Mouse (Mus musculus): ENCODE data around the gene Selenof. TPM values are rescaled to one million over a fixed set of nuclear protein-coding genes. Genes with fewer than 3 reads are reported as not detected.
A peak's percentile ranks its signal among the peaks of the same experiment; 100 is the strongest.

The Selenof gene
- polyA plus RNA-seq, 1 experiment from 2014 or later = 642 TPM

DNA sequence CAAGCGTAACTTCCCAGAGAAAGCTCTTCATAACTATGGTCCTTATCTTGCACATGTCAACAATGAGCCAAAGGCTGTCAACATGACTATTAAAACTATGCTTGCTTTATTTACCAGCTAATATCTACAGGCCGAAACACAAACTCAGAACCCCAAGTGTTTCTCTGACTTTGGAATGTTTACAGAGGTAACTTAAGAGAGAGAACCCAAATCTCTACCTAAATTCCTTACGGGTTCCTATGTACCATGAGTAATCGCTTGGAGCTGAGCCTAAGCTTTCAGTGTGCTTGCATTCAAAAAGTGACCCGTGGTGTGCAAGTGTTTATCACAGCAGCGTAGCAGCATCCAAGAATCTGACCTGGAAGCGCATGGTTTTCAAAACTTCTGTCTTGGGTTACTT lies 4.9 kb upstream of the Selenof start:
- no peaks in the 10 kb centered on the region for H3K36me3 ChIP-seq
- no peak overlapping the region for H3K27ac ChIP-seq (replicated peaks)
- H3K9ac ChIP-seq = no peak overlapping the region
- H3K4me1 ChIP-seq = peaks cover 7% of the 10 kb centered on the region; the same call in 1 of the 2 replicates
- no peak overlapping the region for H3K4me3 ChIP-seq (replicated peaks)
- no peak overlapping the region for H3K4me2 ChIP-seq (replicated peaks)
- ATAC-seq (ENCODE audit: insufficient number of reproducible peaks, low FRiP score, low TSS enrichment, low read depth) = no peak
- no peaks in the 10 kb centered on the region for H3K9me3 ChIP-seq (replicated peaks)
- H3K27me3 ChIP-seq = no peaks in the 10 kb centered on the region
- WGBS = 84% methylated on average over 7 of the region's 7 CpGs

DNA sequence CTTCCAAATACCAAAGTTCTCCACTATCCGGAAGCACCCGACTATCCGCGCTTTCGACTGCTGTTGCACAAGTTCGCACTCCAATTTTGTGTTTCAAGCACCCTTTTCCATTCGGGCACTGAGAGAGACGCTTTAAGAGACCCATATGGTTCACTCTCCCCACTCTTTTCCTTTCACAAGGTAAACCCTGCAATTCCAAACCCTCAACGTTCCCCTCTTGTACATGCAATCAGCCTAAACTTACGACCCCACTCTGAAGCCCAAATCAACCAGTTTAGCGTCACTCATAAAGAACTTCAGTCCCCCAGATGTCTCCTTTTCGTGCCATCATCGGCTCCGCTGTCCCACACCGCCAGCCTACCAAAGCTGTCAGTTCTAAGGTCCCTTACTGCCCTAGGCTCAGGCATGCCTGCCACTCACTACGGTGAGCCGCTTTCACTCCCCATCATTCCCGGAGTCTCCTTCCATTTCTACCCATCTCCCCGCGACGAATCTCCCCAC lies 1.2 kb upstream of the Selenof start:
- Histone ChIP-seq H3K36me3 (peaks cover 10% of the 10 kb centered on the region), H3K4me3 (replicated peaks) (peak overlapping the region; percentile 79), H3K4me1 (peaks cover 14% of the 10 kb centered on the region), H3K9ac (peak overlapping the region; percentile 69), H3K27ac (replicated peaks) (no peak overlapping the region), H3K27me3 (no peaks in the 10 kb centered on the region), H3K9me3 (replicated peaks) (no peaks in the 10 kb centered on the region), H3K4me2 (replicated peaks) (peak overlapping the region; percentile 87)
- no peak for ATAC-seq (ENCODE audit: insufficient number of reproducible peaks, low FRiP score, low TSS enrichment, low read depth)
- WGBS = under 1% methylated on average over 21 of the region's 21 CpGs

DNA sequence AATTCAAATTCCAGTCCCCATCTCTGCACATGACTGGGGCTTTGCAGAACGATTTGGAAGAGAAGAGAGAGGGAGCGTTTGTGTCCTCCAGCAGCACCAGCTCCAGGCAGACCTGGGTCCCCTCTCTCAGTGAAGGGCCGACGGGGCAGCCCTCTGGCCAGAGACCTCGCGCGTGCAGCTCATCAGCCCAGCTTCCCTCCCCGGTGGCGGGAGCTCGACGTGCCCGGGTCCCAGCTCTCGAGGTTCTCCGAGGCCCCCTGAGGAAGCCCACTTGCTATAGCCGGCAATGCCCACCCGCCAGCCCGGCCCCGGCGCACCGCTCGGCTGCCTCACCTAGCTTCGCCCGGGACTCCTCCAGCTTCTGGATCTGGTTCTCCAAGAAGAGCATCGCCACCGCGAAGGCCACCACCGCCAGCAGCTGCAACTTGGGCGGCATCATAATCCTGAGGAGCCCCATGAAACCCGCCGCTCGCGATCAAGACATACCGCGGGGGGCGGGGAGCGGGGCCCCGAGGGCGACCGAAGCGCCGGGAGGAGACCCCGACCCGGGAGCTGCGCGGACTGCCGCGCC lies 618 bp upstream of the Selenof start:
- Histone ChIP-seq H3K36me3 (peaks cover 14% of the 10 kb centered on the region), H3K27ac (replicated peaks) (peak overlapping the region; percentile 85), H3K4me3 (replicated peaks) (peak overlapping the region; percentile 79), H3K27me3 (no peaks in the 10 kb centered on the region), H3K9me3 (replicated peaks) (no peaks in the 10 kb centered on the region), H3K4me2 (replicated peaks) (peak overlapping the region; percentile 87), H3K4me1 (peaks cover 14% of the 10 kb centered on the region), H3K9ac (peak overlapping the region; percentile 69)
- WGBS = under 1% methylated on average over 47 of the region's 47 CpGs
- ATAC-seq (ENCODE audit: insufficient number of reproducible peaks, low FRiP score, low TSS enrichment, low read depth) = 0 out of 2 replicates have a peak, but pooled peaks have one; percentile 9

DNA sequence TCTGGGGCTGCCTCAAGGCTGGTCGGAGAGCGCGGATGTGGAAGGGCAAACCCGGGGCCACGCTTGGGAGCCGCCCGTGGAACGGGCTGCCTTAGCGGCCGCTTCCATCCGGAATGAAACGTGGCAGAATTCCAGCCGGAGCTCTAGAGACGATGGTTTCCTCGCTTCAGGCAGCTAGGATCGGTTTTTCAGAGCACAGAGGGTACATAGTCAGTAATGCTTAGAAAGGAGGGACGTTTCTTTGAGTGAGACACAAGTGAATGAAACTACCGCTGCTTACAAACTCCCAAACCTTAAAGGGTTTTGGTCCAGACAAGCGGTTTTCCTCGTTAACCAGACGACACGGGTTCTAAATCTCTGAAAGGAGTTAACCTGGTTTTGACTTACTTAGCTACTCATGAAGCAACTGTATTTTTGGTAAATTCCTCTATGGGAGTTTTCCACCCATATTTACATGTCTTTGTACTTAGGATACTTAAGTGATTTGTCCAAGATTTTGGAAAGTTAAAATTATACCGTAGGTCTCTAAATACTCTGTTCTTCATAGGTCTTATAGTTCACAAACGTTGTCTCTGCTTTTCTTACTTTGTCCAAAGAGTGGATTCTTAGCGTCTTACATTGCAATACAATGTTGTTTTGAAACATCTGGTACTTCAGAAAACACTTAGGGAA lies 848 bp downstream of the Selenof start:
- Histone ChIP-seq H3K9me3 (replicated peaks) (no peaks in the 10 kb centered on the region), H3K4me2 (replicated peaks) (peak overlapping the region; percentile 38), H3K36me3 (peaks cover 15% of the 10 kb centered on the region), H3K9ac (peak overlapping the region; percentile 90), H3K4me1 (peaks cover 15% of the 10 kb centered on the region), H3K27ac (replicated peaks) (peak overlapping the region; percentile 95), H3K4me3 (replicated peaks) (peak overlapping the region; percentile 79), H3K27me3 (no peaks in the 10 kb centered on the region)
- no peak for ATAC-seq (ENCODE audit: insufficient number of reproducible peaks, low FRiP score, low TSS enrichment, low read depth)
- under 1% methylated on average over 25 of the region's 25 CpGs for WGBS

DNA sequence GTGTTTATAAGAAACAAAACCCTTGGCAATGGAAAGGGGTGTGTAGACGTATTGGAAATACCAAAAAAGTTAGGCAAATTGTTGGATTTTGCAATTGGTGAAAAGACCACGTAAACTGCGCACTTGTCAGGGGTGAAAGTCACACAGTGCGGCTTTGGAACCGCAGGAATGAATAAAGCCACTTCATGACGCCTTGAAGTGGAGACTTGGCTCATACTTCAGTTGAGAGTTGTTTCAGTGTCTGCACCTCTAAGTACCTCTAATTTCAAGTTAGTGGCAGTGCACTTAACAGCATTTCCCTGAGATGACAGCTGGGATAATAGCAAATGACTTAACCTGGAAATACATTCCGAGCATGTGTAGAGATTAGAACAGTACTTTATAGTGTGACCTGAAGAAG lies 4.2 kb downstream of the Selenof start:
- Histone ChIP-seq H3K4me3 (replicated peaks) (no peak overlapping the region), H3K36me3 (peaks cover 30% of the 10 kb centered on the region), H3K4me2 (replicated peaks) (no peak overlapping the region), H3K9ac (no peak overlapping the region), H3K4me1 (peaks cover 15% of the 10 kb centered on the region), H3K27ac (replicated peaks) (no peak overlapping the region), H3K27me3 (no peaks in the 10 kb centered on the region), H3K9me3 (replicated peaks) (no peaks in the 10 kb centered on the region)
- 88% methylated on average over 7 of the region's 7 CpGs for WGBS
- no peak for ATAC-seq (ENCODE audit: insufficient number of reproducible peaks, low FRiP score, low TSS enrichment, low read depth)

DNA sequence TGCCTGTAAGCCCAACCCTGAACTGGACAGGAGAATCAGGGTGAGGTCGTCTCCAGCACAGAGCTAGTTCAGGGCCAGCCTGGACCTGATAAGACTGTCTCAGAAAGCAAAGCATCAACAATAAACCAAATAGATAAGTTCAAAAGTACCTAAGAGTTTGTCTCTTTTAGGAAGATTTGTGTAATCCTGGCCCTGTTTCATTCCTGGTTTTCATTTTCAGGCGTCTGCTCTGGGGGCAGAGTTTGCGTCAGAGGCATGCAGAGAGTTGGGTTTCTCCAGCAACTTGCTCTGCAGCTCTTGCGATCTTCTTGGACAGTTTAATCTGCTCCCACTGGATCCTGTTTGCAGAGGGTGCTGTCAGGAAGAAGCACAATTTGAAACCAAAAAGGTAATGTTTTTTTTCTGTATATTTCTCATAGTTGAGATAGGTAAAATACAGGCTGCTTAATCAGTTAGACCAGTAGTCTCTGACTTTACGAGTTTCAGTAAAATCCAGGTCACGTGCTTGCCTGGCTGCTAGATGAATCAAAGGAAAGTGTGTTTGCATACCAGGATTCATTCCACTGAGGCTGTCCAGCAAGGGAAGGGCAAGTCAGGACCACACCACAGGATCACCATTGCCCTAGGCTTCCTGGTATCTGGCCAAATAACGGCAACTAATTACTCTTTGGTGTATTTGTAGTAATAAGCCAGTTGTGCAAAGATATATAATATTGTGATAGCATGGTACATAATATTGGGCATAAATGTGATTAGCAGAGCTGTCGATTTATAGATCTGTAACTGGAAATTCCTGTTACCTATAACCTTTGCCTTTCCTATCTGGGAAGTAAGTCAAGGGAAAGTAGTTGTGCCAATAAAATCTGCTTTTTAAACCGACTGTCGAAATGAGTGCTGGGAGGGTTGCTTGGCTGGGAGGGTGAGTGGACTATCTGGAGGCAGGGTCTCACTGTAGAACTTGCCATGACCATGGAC lies 7.5 kb downstream of the Selenof start:
- Histone ChIP-seq H3K4me1 (peaks cover 8% of the 10 kb centered on the region; the same call in 1 of the 2 replicates), H3K9ac (no peak overlapping the region), H3K9me3 (replicated peaks) (no peaks in the 10 kb centered on the region), H3K27ac (replicated peaks) (no peak overlapping the region), H3K4me3 (replicated peaks) (no peak overlapping the region), H3K27me3 (no peaks in the 10 kb centered on the region), H3K4me2 (replicated peaks) (no peak overlapping the region), H3K36me3 (peaks cover 52% of the 10 kb centered on the region)
- no peak for ATAC-seq (ENCODE audit: insufficient number of reproducible peaks, low FRiP score, low TSS enrichment, low read depth)
- WGBS = 66% methylated on average over 10 of the region's 10 CpGs

DNA sequence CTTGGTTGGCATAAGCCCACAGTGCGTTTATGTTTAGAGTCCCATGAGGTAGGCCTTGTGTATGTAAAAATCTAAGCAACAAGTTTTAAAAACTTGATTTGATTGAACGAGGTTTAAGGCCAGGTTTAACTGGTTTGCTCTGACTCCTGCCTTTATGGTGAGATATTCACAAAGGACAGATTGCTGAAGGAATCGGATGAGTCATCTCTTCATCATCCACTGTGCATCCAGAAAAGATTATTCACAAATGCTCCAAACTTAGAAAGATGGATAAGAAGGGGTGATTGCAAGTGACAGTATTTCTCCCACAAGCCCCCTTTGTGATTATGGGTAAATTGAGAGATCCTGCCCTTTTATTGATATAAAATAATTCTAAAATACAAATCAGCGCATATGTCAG lies 8.8 kb downstream of the Selenof start:
- H3K36me3 ChIP-seq = peaks cover 45% of the 10 kb centered on the region
- ATAC-seq (ENCODE audit: insufficient number of reproducible peaks, low FRiP score, low TSS enrichment, low read depth) = no peak
- peaks cover 8% of the 10 kb centered on the region; the same call in 1 of the 2 replicates for H3K4me1 ChIP-seq
- H3K4me2 ChIP-seq (replicated peaks) = no peak overlapping the region
- H3K4me3 ChIP-seq (replicated peaks) = no peak overlapping the region
- no peaks in the 10 kb centered on the region for H3K9me3 ChIP-seq (replicated peaks)
- 84% methylated on average over 4 of the region's 4 CpGs for WGBS
- H3K9ac ChIP-seq = no peak overlapping the region
- no peak overlapping the region for H3K27ac ChIP-seq (replicated peaks)
- no peaks in the 10 kb centered on the region for H3K27me3 ChIP-seq

DNA sequence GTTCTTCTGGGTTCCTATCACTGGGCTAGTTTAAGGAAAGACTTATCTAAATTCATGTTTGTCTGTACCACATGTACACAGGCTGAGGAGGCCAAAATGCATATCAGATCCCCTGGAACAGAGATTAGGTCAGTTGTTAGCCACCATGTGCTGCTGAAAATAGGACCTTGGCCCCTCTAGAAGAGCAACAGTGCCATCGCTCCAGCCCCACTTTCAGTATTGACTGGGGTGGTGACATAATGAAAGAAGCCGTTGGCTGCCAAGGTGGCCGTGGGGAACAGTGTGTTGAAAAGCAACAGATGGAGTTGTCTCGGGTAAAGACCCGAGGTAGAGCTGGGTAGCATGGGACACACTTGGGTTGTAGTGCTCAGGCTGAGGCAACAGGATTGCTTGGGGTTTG lies 9.7 kb downstream of the Selenof start:
- no peak overlapping the region for H3K9ac ChIP-seq
- no peaks in the 10 kb centered on the region for H3K9me3 ChIP-seq (replicated peaks)
- H3K36me3 ChIP-seq = peaks cover 40% of the 10 kb centered on the region
- no peaks in the 10 kb centered on the region for H3K27me3 ChIP-seq
- H3K4me2 ChIP-seq (replicated peaks) = no peak overlapping the region
- no peak for ATAC-seq (ENCODE audit: insufficient number of reproducible peaks, low FRiP score, low TSS enrichment, low read depth)
- WGBS = 82% methylated on average over 5 of the region's 5 CpGs
- H3K4me1 ChIP-seq = peaks cover 8% of the 10 kb centered on the region; the same call in 1 of the 2 replicates
- H3K4me3 ChIP-seq (replicated peaks) = no peak overlapping the region
- no peak overlapping the region for H3K27ac ChIP-seq (replicated peaks)

DNA sequence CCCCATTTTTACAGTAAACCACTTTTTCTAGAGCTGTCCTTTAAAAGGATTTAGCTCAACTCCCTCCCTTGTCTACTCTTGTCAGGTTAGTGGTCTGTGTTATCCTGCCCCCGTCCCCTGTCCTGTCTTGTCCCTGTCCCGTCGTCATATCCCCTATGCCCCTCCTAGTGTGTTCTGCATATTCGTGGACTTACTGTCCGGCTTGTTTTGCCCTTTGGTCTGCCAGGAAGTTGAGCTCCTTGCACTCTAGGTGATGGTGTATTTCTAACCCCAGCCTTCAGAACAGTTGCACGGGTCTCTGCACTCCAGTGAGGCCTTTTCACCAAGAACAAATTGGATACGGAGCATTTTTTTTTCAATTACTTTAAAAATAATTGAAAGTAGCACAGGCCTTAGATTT lies 10.2 kb downstream of the Selenof start:
- no peak overlapping the region for H3K4me3 ChIP-seq (replicated peaks)
- no peak overlapping the region for H3K4me2 ChIP-seq (replicated peaks)
- peaks cover 40% of the 10 kb centered on the region for H3K36me3 ChIP-seq
- H3K9me3 ChIP-seq (replicated peaks) = no peaks in the 10 kb centered on the region
- 84% methylated on average over 7 of the region's 7 CpGs for WGBS
- H3K4me1 ChIP-seq = peaks cover 8% of the 10 kb centered on the region; the same call in 1 of the 2 replicates
- H3K27me3 ChIP-seq = no peaks in the 10 kb centered on the region
- no peak overlapping the region for H3K27ac ChIP-seq (replicated peaks)
- H3K9ac ChIP-seq = no peak overlapping the region
- ATAC-seq (ENCODE audit: insufficient number of reproducible peaks, low FRiP score, low TSS enrichment, low read depth) = no peak

DNA sequence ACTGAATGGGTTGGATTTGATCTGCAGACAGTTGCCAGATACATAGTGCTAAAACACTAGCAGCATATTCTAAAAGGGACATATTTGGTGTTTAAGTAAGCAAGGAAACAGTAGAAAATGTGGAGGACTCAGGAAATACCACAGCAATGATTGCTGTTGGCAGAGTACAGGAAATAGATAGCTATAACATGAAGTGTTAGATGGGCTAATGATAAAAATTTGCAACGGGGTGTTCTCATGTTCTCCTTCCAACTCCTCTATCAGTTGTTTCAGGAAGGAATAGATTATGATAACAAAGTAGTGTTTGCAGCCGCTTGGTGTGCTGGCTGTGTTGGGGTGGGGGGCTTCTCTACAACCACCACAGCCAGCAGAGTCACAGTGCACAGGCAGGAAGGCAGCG lies 11.7 kb downstream of the Selenof start:
- Histone ChIP-seq H3K27ac (replicated peaks) (no peak overlapping the region), H3K27me3 (no peaks in the 10 kb centered on the region), H3K9ac (no peak overlapping the region), H3K36me3 (peaks cover 40% of the 10 kb centered on the region), H3K9me3 (replicated peaks) (no peaks in the 10 kb centered on the region), H3K4me3 (replicated peaks) (no peak overlapping the region), H3K4me2 (replicated peaks) (no peak overlapping the region), H3K4me1 (peaks cover 6% of the 10 kb centered on the region)
- 82% methylated on average over 3 of the region's 3 CpGs for WGBS
- ATAC-seq (ENCODE audit: insufficient number of reproducible peaks, low FRiP score, low TSS enrichment, low read depth) = no peak

DNA sequence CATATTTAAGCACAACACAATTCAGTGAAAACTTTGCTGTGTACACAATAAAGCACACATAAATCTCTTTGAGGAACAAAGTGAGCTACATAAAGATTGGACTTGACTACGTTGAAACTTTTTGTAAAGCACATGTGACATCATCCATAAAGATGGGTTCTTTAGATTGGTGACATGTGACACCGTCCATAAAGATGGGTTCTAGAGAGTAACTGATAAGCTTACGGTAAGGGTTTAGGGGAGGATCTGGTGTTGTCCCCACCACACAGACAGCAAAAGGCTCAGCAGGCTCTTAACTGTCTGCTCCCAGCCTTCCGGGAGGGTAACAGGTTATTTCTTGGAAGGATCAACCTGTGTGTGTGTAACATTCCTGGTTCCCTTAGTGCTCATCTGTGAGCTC lies 12.2 kb downstream of the Selenof start:
- H3K9ac ChIP-seq = no peak overlapping the region
- no peaks in the 10 kb centered on the region for H3K9me3 ChIP-seq (replicated peaks)
- peaks cover 42% of the 10 kb centered on the region for H3K36me3 ChIP-seq
- H3K4me3 ChIP-seq (replicated peaks) = no peak overlapping the region
- no peak overlapping the region for H3K27ac ChIP-seq (replicated peaks)
- ATAC-seq (ENCODE audit: insufficient number of reproducible peaks, low FRiP score, low TSS enrichment, low read depth) = no peak
- H3K4me1 ChIP-seq = peaks cover 10% of the 10 kb centered on the region
- no peak overlapping the region for H3K4me2 ChIP-seq (replicated peaks)
- 85% methylated on average over 4 of the region's 4 CpGs for WGBS
- no peaks in the 10 kb centered on the region for H3K27me3 ChIP-seq

Data from embryonic facial prominence, embryonic 15.5 days (tissue).